Mouse (Mus musculus): ENCODE results near the gene Phka2.

Gene Phka2

GRCm38 (mm10) chrX:160598562-160599458, 96.8 kb downstream of the Phka2 start:
- DNase-seq (ENCODE audit: low spot score): no peak

- no peak for DNase-seq (ENCODE audit: low spot score)
These were observed 99.1 kb downstream of the Phka2 start for GRCm38 (mm10) chrX:160601053-160601452.

GRCm38 (mm10) chrX:160602770-160603169, 100.8 kb downstream of the Phka2 start:
- no peak for DNase-seq (ENCODE audit: low spot score)

- no peak for DNase-seq (ENCODE audit: low spot score)
These were observed 101.3 kb downstream of the Phka2 start for GRCm38 (mm10) chrX:160603316-160603715.

GRCm38 (mm10) chrX:160603981-160604541, 102.1 kb downstream of the Phka2 start:
- DNase-seq (ENCODE audit: low spot score): no peak

GRCm38 (mm10) chrX:160609849-160610248, 107.9 kb downstream of the Phka2 start:
- no peak for DNase-seq (ENCODE audit: low spot score)

- DNase-seq (ENCODE audit: low spot score): no peak
These were observed 108.5 kb downstream of the Phka2 start for GRCm38 (mm10) chrX:160610482-160610881.

GRCm38 (mm10) chrX:160610882-160611644, 109.1 kb downstream of the Phka2 start:
- DNase-seq (ENCODE audit: low spot score): no peak

All from ovary, postnatal 14 days (tissue).